Mouse (Mus musculus): ENCODE measurements around the gene Tst.

DNA sequence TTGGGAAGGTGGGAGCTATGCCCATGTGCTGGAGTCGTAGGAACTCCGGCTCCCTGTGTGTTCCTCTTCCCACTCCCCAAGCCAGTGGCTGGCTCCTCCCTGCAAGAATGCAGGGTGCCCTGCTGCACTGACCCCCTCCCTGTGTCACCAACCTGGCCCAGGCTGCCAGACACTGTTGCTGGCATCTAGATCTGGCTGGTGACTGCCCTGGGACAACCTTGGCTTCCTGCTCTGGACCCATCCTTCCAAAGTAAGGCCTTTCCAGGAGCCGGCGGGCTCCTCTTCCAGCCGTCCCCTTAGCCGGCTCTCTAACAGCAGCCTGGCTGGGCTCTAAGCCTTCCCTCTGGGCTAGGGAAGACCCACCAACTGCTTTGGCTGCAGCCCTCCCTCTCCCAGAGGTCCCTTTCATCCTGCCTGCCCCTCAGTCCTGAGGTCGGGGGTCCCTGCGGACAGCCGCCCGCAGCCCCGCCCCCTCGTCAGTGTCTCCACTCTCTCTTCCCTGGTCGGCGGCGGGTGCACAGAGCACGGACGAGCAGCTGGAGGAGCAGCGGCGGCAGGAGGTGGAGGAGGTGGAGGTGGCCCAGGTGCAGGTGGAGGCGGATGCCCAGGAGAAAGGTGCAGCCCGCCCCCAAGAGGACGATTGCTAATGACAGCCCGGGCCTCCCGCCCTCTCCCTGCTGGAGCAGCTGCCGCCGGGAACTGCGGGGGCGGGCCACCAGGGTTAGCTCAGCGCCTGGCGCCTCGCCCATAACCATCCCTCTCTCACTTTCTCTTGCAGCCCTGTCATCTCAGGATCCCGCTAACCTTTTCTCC is 30.9 kb upstream of the Tst start:
- TF ChIP-seq POLR2A (IDR thresholded peaks at IDR 0.05; ENCODE audit: insufficient read depth, low read depth, low read length) = 0 out of 2 replicates have a peak, but pooled peaks have one; percentile 17
- no peak for TF ChIP-seq CTCF (IDR thresholded peaks at IDR 0.05; ENCODE audit: insufficient read depth, low read depth, low read length)
